Mouse (Mus musculus): ENCODE data around the gene Pcbp4.
A peak's percentile ranks its signal among the peaks of the same experiment; 100 is the strongest.
"Not testable (repeated sequence)": the region's sequence is repeated elsewhere in the genome, so short reads cannot be mapped to it uniquely, and the experiment has no call there.

Pcbp4 gene

GRCm38 (mm10) chr9:106480541-106480940 lies 27.4 kb downstream of the Pcbp4 start:
- DNase-seq (ENCODE audit: low read depth, low spot score), result no peak

GRCm38 (mm10) chr9:106481075-106481474 lies 28.0 kb downstream of the Pcbp4 start:
- no peak for DNase-seq (ENCODE audit: low read depth, low spot score)

- no peak for DNase-seq (ENCODE audit: low read depth, low spot score)
These were observed 28.6 kb downstream of the Pcbp4 start for GRCm38 (mm10) chr9:106481676-106482075.

- DNase-seq (ENCODE audit: low read depth, low spot score), result no peak
These were observed 29.6 kb downstream of the Pcbp4 start for GRCm38 (mm10) chr9:106482578-106483115.

- DNase-seq (ENCODE audit: low read depth, low spot score), result no peak
These were observed 30.0 kb downstream of the Pcbp4 start for GRCm38 (mm10) chr9:106483136-106483535.

- no peak for DNase-seq (ENCODE audit: low read depth, low spot score)
These were observed 30.5 kb downstream of the Pcbp4 start for GRCm38 (mm10) chr9:106483606-106484005.

- DNase-seq (ENCODE audit: low read depth, low spot score), result no peak
These were observed 32.0 kb downstream of the Pcbp4 start for GRCm38 (mm10) chr9:106485076-106485475.

GRCm38 (mm10) chr9:106487602-106488001 lies 34.5 kb downstream of the Pcbp4 start:
- not testable (repeated sequence) for DNase-seq (ENCODE audit: low read depth, low spot score)

GRCm38 (mm10) chr9:106499667-106500066 lies 46.6 kb downstream of the Pcbp4 start, which contains the start of gene Iqcf1:
Gene Iqcf1, plus strand, starts transcription at chr9:106499967.
- DNase-seq (ENCODE audit: low read depth, low spot score), result no peak

- no peak for DNase-seq (ENCODE audit: low read depth, low spot score)
These were observed 48.8 kb downstream of the Pcbp4 start for GRCm38 (mm10) chr9:106501846-106502245.

GRCm38 (mm10) chr9:106504246-106504645 lies 51.2 kb downstream of the Pcbp4 start:
- peak; percentile 61 for DNase-seq (ENCODE audit: low read depth, low spot score)

GRCm38 (mm10) chr9:106509356-106509755 lies 56.3 kb downstream of the Pcbp4 start:
- DNase-seq (ENCODE audit: low read depth, low spot score), result no peak

- DNase-seq (ENCODE audit: low read depth, low spot score), result no peak
These were observed 59.8 kb downstream of the Pcbp4 start for GRCm38 (mm10) chr9:106512729-106513450.

- no peak for DNase-seq (ENCODE audit: low read depth, low spot score)
These were observed 60.5 kb downstream of the Pcbp4 start for GRCm38 (mm10) chr9:106513566-106513965.
